Mouse (Mus musculus): ENCODE measurements around the gene RPS10-NUDT3. TPM values are rescaled to one million over a fixed set of nuclear protein-coding genes. Genes with fewer than 3 reads are reported as not detected.
A peak's percentile ranks its signal among the peaks of the same experiment; 100 is the strongest.

The RPS10-NUDT3 gene
- polyA plus RNA-seq, 1 experiment from 2014 or later: not detected

GRCm38 (mm10) chr17:27559596-27559995 lies 75.4 kb downstream of the RPS10-NUDT3 start:
- Histone ChIP-seq H3K27ac (peak overlapping the region; percentile 99; the same call in 1 of the 2 replicates), H3K27me3 (ENCODE audit: low read depth, poor library complexity, severe bottlenecking) (no peaks in the 10 kb centered on the region), H3K36me3 (peaks cover 50% of the 10 kb centered on the region), H3K4me1 (peaks cover 64% of the 10 kb centered on the region), H3K4me3 (peak overlapping the region; percentile 98), H3K9me3 (replicated peaks) (no peaks in the 10 kb centered on the region)
- DNase-seq (ENCODE audit: low spot score): no peak
- WGBS: 78% methylated on average over 12 of the region's 12 CpGs

GRCm38 (mm10) chr17:27558845-27559244 lies 76.2 kb downstream of the RPS10-NUDT3 start:
- Histone ChIP-seq H3K27ac (peak overlapping the region; percentile 99), H3K4me3 (peak overlapping the region; percentile 98), H3K4me1 (peaks cover 64% of the 10 kb centered on the region), H3K9me3 (replicated peaks) (no peaks in the 10 kb centered on the region), H3K36me3 (peaks cover 43% of the 10 kb centered on the region), H3K27me3 (ENCODE audit: low read depth, poor library complexity, severe bottlenecking) (no peaks in the 10 kb centered on the region)
- WGBS: 11% methylated on average over 5 of the region's 5 CpGs
- DNase-seq (ENCODE audit: low spot score): no peak

- Histone ChIP-seq H3K9me3 (replicated peaks) (no peaks in the 10 kb centered on the region), H3K36me3 (peaks cover 38% of the 10 kb centered on the region), H3K4me1 (peaks cover 66% of the 10 kb centered on the region), H3K27ac (peak overlapping the region; percentile 99), H3K27me3 (ENCODE audit: low read depth, poor library complexity, severe bottlenecking) (no peaks in the 10 kb centered on the region), H3K4me3 (peak overlapping the region; percentile 98)
- 3% methylated on average over 14 of the region's 14 CpGs for WGBS
- peak; percentile 61 for DNase-seq (ENCODE audit: low spot score)
Measured at GRCm38 (mm10) chr17:27557927-27558661, 76.9 kb downstream of the RPS10-NUDT3 start.

GRCm38 (mm10) chr17:27557181-27557926 lies 77.7 kb downstream of the RPS10-NUDT3 start:
- no peaks in the 10 kb centered on the region for H3K27me3 ChIP-seq (ENCODE audit: low read depth, poor library complexity, severe bottlenecking)
- H3K27ac ChIP-seq: peak overlapping the region; percentile 99
- peaks cover 35% of the 10 kb centered on the region for H3K36me3 ChIP-seq
- WGBS: under 1% methylated on average over 70 of the region's 75 CpGs
- peak overlapping the region; percentile 98 for H3K4me3 ChIP-seq
- peaks cover 73% of the 10 kb centered on the region for H3K4me1 ChIP-seq
- no peaks in the 10 kb centered on the region for H3K9me3 ChIP-seq (replicated peaks)
- DNase-seq (ENCODE audit: low spot score): peak; percentile 86

- under 1% methylated on average over 78 of the region's 79 CpGs for WGBS
- H3K27me3 ChIP-seq (ENCODE audit: low read depth, poor library complexity, severe bottlenecking): no peaks in the 10 kb centered on the region
- H3K4me1 ChIP-seq: peaks cover 75% of the 10 kb centered on the region
- H3K27ac ChIP-seq: peak within 1 kb of the TSS; percentile 99
- H3K9me3 ChIP-seq (replicated peaks): no peaks in the 10 kb centered on the region
- H3K36me3 ChIP-seq: peaks cover 26% of the 10 kb centered on the region
- peak; percentile 97 for DNase-seq (ENCODE audit: low spot score)
- peak within 1 kb of the TSS; percentile 98 for H3K4me3 ChIP-seq
Measured at GRCm38 (mm10) chr17:27556315-27557011, 78.6 kb downstream of the RPS10-NUDT3 start, which contains the start of gene Hmga1. TSS of gene Hmga1 (plus strand) at chr17:27556497.

- H3K36me3 ChIP-seq: peaks cover 18% of the 10 kb centered on the region
- H3K27ac ChIP-seq: peak overlapping the region; percentile 99
- under 1% methylated on average over 55 of the region's 55 CpGs for WGBS
- no peaks in the 10 kb centered on the region for H3K9me3 ChIP-seq (replicated peaks)
- H3K4me1 ChIP-seq: peaks cover 74% of the 10 kb centered on the region
- peak; percentile 93 for DNase-seq (ENCODE audit: low spot score)
- no peaks in the 10 kb centered on the region for H3K27me3 ChIP-seq (ENCODE audit: low read depth, poor library complexity, severe bottlenecking)
- H3K4me3 ChIP-seq: peak overlapping the region; percentile 98
Measured at GRCm38 (mm10) chr17:27555512-27556172, 79.4 kb downstream of the RPS10-NUDT3 start.

- Histone ChIP-seq H3K9me3 (replicated peaks) (no peaks in the 10 kb centered on the region), H3K4me1 (peaks cover 69% of the 10 kb centered on the region), H3K36me3 (peaks cover 13% of the 10 kb centered on the region), H3K27ac (peak overlapping the region; percentile 99), H3K27me3 (ENCODE audit: low read depth, poor library complexity, severe bottlenecking) (no peaks in the 10 kb centered on the region), H3K4me3 (peak overlapping the region; percentile 98)
- WGBS: 1% methylated on average over 39 of the region's 39 CpGs
- DNase-seq (ENCODE audit: low spot score): no peak
Measured at GRCm38 (mm10) chr17:27555075-27555511, 79.9 kb downstream of the RPS10-NUDT3 start.

GRCm38 (mm10) chr17:27554062-27554960 lies 80.7 kb downstream of the RPS10-NUDT3 start:
- peaks cover 5% of the 10 kb centered on the region for H3K36me3 ChIP-seq
- peak overlapping the region; percentile 98 for H3K4me3 ChIP-seq
- DNase-seq (ENCODE audit: low spot score): no peak
- no peaks in the 10 kb centered on the region for H3K9me3 ChIP-seq (replicated peaks)
- no peaks in the 10 kb centered on the region for H3K27me3 ChIP-seq (ENCODE audit: low read depth, poor library complexity, severe bottlenecking)
- 41% methylated on average over 20 of the region's 20 CpGs for WGBS
- H3K4me1 ChIP-seq: peaks cover 69% of the 10 kb centered on the region
- peak overlapping the region; percentile 99 for H3K27ac ChIP-seq

- Histone ChIP-seq H3K4me1 (peaks cover 63% of the 10 kb centered on the region), H3K27me3 (ENCODE audit: low read depth, poor library complexity, severe bottlenecking) (no peaks in the 10 kb centered on the region), H3K4me3 (no peak overlapping the region), H3K27ac (peak overlapping the region; percentile 65), H3K9me3 (replicated peaks) (no peaks in the 10 kb centered on the region), H3K36me3 (no peaks in the 10 kb centered on the region)
- no peak for DNase-seq (ENCODE audit: low spot score)
- 85% methylated on average over 23 of the region's 23 CpGs for WGBS
Measured at GRCm38 (mm10) chr17:27552215-27553201, 82.5 kb downstream of the RPS10-NUDT3 start.

GRCm38 (mm10) chr17:27551393-27551940 lies 83.6 kb downstream of the RPS10-NUDT3 start:
- DNase-seq (ENCODE audit: low spot score): no peak
- Histone ChIP-seq H3K4me3 (no peak overlapping the region), H3K4me1 (peaks cover 69% of the 10 kb centered on the region), H3K9me3 (replicated peaks) (no peaks in the 10 kb centered on the region), H3K27ac (peak overlapping the region; percentile 65), H3K27me3 (ENCODE audit: low read depth, poor library complexity, severe bottlenecking) (peaks cover 3% of the 10 kb centered on the region; the same call in 1 of the 2 replicates), H3K36me3 (no peaks in the 10 kb centered on the region)
- 54% methylated on average over 10 of the region's 10 CpGs for WGBS

All from limb, embryonic 10.5 days (tissue).